Comparison of ENCODE assay signal across 26 mouse cellular contexts in genomic region chr5:4221309-4221708, GRCm38 (mm10). TPM values are rescaled to one million over a fixed set of nuclear protein-coding genes. Genes with fewer than 3 reads are reported as not detected.
DNase-seq lines count a peak whose midpoint lies in the region; ATAC-seq and TF ChIP-seq lines count a peak whose summit lies in the region.
"Had no signal": no experiment of that assay in that cellular context is flagged by ENCODE, and none has a peak within 500 bp of the region (broad histone marks: within the 10 kb centered on the region; RNA-seq: fewer than 3 reads in every experiment).

No protein-coding gene starts in this region.

- no peaks in the 10 kb centered on the region for H3K36me3 ChIP-seq in forebrain, postnatal 0 days (ENCODE audit: insufficient read depth)
- no peaks in the 10 kb centered on the region for H3K36me3 ChIP-seq in forebrain, embryonic 15.5 days
- H3K36me3 ChIP-seq in limb, embryonic 12.5 days, result no peaks in the 10 kb centered on the region
- no peaks in the 10 kb centered on the region for H3K36me3 ChIP-seq in limb, embryonic 10.5 days
- no peaks in the 10 kb centered on the region for H3K36me3 ChIP-seq in limb, embryonic 14.5 days (ENCODE audit: control insufficient read depth, insufficient read depth, low read length)
- H3K36me3 ChIP-seq: embryonic facial prominence, embryonic 15.5 days; forebrain, embryonic 12.5 days; heart, embryonic 10.5 days; heart, embryonic 13.5 days had no signal

- H3K27me3 ChIP-seq in forebrain, postnatal 0 days (ENCODE audit: insufficient read depth, low read length), result no peaks in the 10 kb centered on the region
- H3K27me3 ChIP-seq in forebrain, embryonic 15.5 days, result no peaks in the 10 kb centered on the region
- no peaks in the 10 kb centered on the region for H3K27me3 ChIP-seq in limb, embryonic 12.5 days
- H3K27me3 ChIP-seq in limb, embryonic 10.5 days (ENCODE audit: low read depth, poor library complexity, severe bottlenecking), result no peaks in the 10 kb centered on the region
- no peaks in the 10 kb centered on the region for H3K27me3 ChIP-seq in limb, embryonic 14.5 days (ENCODE audit: control insufficient read depth, insufficient read depth, low read length)
- H3K27me3 ChIP-seq: embryonic facial prominence, embryonic 15.5 days; forebrain, embryonic 12.5 days; heart, embryonic 13.5 days had no signal

- H3K4me3 ChIP-seq in forebrain, postnatal 0 days (ENCODE audit: low read depth, low read length), result no peak overlapping the region
- H3K4me3 ChIP-seq in forebrain, embryonic 15.5 days, result no peak overlapping the region
- H3K4me3 ChIP-seq in limb, embryonic 12.5 days (replicated peaks), result no peak overlapping the region
- no peak overlapping the region for H3K4me3 ChIP-seq in limb, embryonic 10.5 days
- no peak overlapping the region for H3K4me3 ChIP-seq in limb, embryonic 14.5 days (replicated peaks; ENCODE audit: low read length)
- H3K4me3 ChIP-seq: embryonic facial prominence, embryonic 15.5 days; forebrain, embryonic 12.5 days; heart, adult 2 months; heart, embryonic 10.5 days; heart, embryonic 13.5 days had no signal

- H3K4me1 ChIP-seq in forebrain, postnatal 0 days (ENCODE audit: insufficient read depth), result peaks cover 4% of the 10 kb centered on the region; the same call in 1 of the 2 replicates
- H3K4me1 ChIP-seq in forebrain, embryonic 15.5 days, result no peaks in the 10 kb centered on the region
- peaks cover 6% of the 10 kb centered on the region; the same call in 1 of the 2 replicates for H3K4me1 ChIP-seq in limb, embryonic 12.5 days (replicated peaks)
- no peaks in the 10 kb centered on the region for H3K4me1 ChIP-seq in limb, embryonic 10.5 days
- H3K4me1 ChIP-seq in limb, embryonic 14.5 days (ENCODE audit: control insufficient read depth, insufficient read depth, low read length), result 0 out of 2 replicates have a peak, but pooled peaks cover 2% of the 10 kb centered on the region
- H3K4me1 ChIP-seq: embryonic facial prominence, embryonic 15.5 days; forebrain, embryonic 12.5 days; heart, embryonic 10.5 days had no signal

- no peak for TF ChIP-seq CTCF in forebrain, postnatal 0 days (IDR thresholded peaks at IDR 0.05; ENCODE audit: low read depth)

- TF ChIP-seq POLR2A in limb, embryonic 14.5 days (IDR thresholded peaks at IDR 0.05; ENCODE audit: borderline replicate concordance, extremely low read depth, insufficient read depth, insufficient read length), result no peak

- ATAC-seq in forebrain, postnatal 0 days, result peak; percentile 64; the same call in 1 of the 2 replicates
- no peak for ATAC-seq in forebrain, embryonic 15.5 days (replicated peaks)
- peak; percentile 56; the same call in 1 of the 2 replicates for ATAC-seq in limb, embryonic 12.5 days (ENCODE audit: insufficient number of reproducible peaks, insufficient read depth, low FRiP score, low TSS enrichment, low read depth)
- no peak for ATAC-seq in limb, embryonic 14.5 days (ENCODE audit: low FRiP score, low read depth)
- ATAC-seq: activated CD4-positive, CD25-positive, alpha-beta regulatory T cell, adult 4 months; CD4-positive, CD25-positive, alpha-beta regulatory T cell, adult 4 months; hindbrain, postnatal 0 days; inflammation-experienced regulatory T-cells, adult 6 months had no signal

- H3K4me2 ChIP-seq in forebrain, postnatal 0 days (ENCODE audit: low read depth), result no peak overlapping the region
- H3K4me2 ChIP-seq in forebrain, embryonic 15.5 days (replicated peaks), result no peak overlapping the region
- no peak overlapping the region for H3K4me2 ChIP-seq in limb, embryonic 12.5 days
- H3K4me2 ChIP-seq in limb, embryonic 14.5 days (replicated peaks; ENCODE audit: low read depth, low read length, severe bottlenecking), result no peak overlapping the region
- H3K4me2 ChIP-seq: embryonic facial prominence, embryonic 15.5 days; forebrain, embryonic 12.5 days; heart, embryonic 13.5 days; hindbrain, embryonic 14.5 days had no signal

- no peaks in the 10 kb centered on the region for H3K9me3 ChIP-seq in forebrain, postnatal 0 days (ENCODE audit: low read length)
- no peaks in the 10 kb centered on the region for H3K9me3 ChIP-seq in forebrain, embryonic 15.5 days
- no peaks in the 10 kb centered on the region for H3K9me3 ChIP-seq in limb, embryonic 12.5 days
- no peaks in the 10 kb centered on the region; the same call in 1 of the 2 replicates for H3K9me3 ChIP-seq in limb, embryonic 10.5 days (replicated peaks)
- no peaks in the 10 kb centered on the region for H3K9me3 ChIP-seq in limb, embryonic 14.5 days (ENCODE audit: control insufficient read depth, low read length)
- H3K9me3 ChIP-seq: embryonic facial prominence, embryonic 15.5 days; forebrain, embryonic 12.5 days; heart, embryonic 10.5 days; heart, embryonic 13.5 days had no signal

- H3K9ac ChIP-seq in forebrain, postnatal 0 days, result no peak overlapping the region
- no peak overlapping the region for H3K9ac ChIP-seq in forebrain, embryonic 15.5 days (replicated peaks)
- H3K9ac ChIP-seq in limb, embryonic 12.5 days (replicated peaks), result no peak overlapping the region
- H3K9ac ChIP-seq in limb, embryonic 14.5 days (ENCODE audit: low read depth, low read length, severe bottlenecking), result no peak overlapping the region
- H3K9ac ChIP-seq: embryonic facial prominence, embryonic 15.5 days; forebrain, embryonic 12.5 days; heart, embryonic 13.5 days; hindbrain, embryonic 14.5 days had no signal

- no peak overlapping the region for H3K27ac ChIP-seq in forebrain, postnatal 0 days (ENCODE audit: low read depth, low read length)
- H3K27ac ChIP-seq in forebrain, embryonic 15.5 days (replicated peaks), result no peak overlapping the region
- H3K27ac ChIP-seq in limb, embryonic 12.5 days, result 0 out of 2 replicates have a peak overlapping the region, but pooled peaks have one; percentile 14
- no peak overlapping the region for H3K27ac ChIP-seq in limb, embryonic 10.5 days
- H3K27ac ChIP-seq in limb, embryonic 14.5 days (replicated peaks; ENCODE audit: low read depth, low read length), result no peak overlapping the region
- H3K27ac ChIP-seq: embryonic facial prominence, embryonic 15.5 days; forebrain, embryonic 12.5 days; heart, adult 2 months; heart, embryonic 10.5 days; heart, embryonic 13.5 days; hindbrain, embryonic 14.5 days; hindbrain, postnatal 0 days had no signal

- peak; percentile 32 for DNase-seq in forebrain, postnatal 0 days
- DNase-seq in limb, embryonic 10.5 days (ENCODE audit: low spot score), result no peak
- DNase-seq in limb, embryonic 14.5 days (ENCODE audit: low spot score), result peak; percentile 18
- DNase-seq in Muller cell, postnatal 12 days (ENCODE audit: inconsistent ontology term), result no peak
- DNase-seq: adrenal gland, postnatal 25 days; cerebellum, adult 11-12 months; cerebellum, adult 8-10 months; cerebellum, postnatal 10 days; cerebellum, postnatal 36 days; embryo, embryonic 11 days; gastrocnemius, postnatal 10 days; gastrocnemius, postnatal 36 days; heart, adult 2 months; heart, postnatal 14 days; heart, postnatal 4 days had no signal

- 39% methylated on average over 3 of the region's 3 CpGs for WGBS in forebrain, postnatal 0 days
- WGBS in forebrain, embryonic 15.5 days, result 69% methylated on average over 3 of the region's 3 CpGs
- 50% methylated on average over 3 of the region's 3 CpGs for WGBS in limb, embryonic 12.5 days
- 92% methylated on average over 3 of the region's 3 CpGs for WGBS in limb, embryonic 10.5 days
- WGBS in limb, embryonic 14.5 days, result 39% methylated on average over 3 of the region's 3 CpGs

RNA-seq across cellular contexts. Expression of gene Mterf1b, which starts 29.1 kb away (rescaled TPM):
- 3.7 and 4.6 TPM in 2 replicates for total RNA-seq in forebrain, postnatal 0 days (2014; rRNA removed)
- polyA plus RNA-seq in forebrain, postnatal 0 days (2015; fragmentation: Nextera tagmentation; extraction: Ambion mirVana), result 1.9 and 2.0 TPM in 2 replicates
- 4.0 and 5.9 TPM in 2 replicates for polyA plus RNA-seq in forebrain, embryonic 15.5 days (2015; fragmentation: Nextera tagmentation; extraction: Ambion mirVana)
- 3.1 and 3.2 TPM in 2 replicates for polyA plus RNA-seq in limb, embryonic 12.5 days (2016; fragmentation: Nextera tagmentation; extraction: Ambion mirVana)
- polyA plus RNA-seq in limb, embryonic 10.5 days (2016; fragmentation: Nextera tagmentation; extraction: Ambion mirVana), result 2.6 and 3.4 TPM in 2 replicates
- polyA plus RNA-seq in limb, embryonic 14.5 days (2012; rRNA removed), result 2.6 and 3.7 TPM in 2 replicates
- polyA plus RNA-seq in limb, embryonic 14.5 days (2014; fragmentation: Nextera tagmentation; extraction: Ambion mirVana), result 2.5 and 2.8 TPM in 2 replicates

Comparison
In these comparisons a context has a peak if more than half of its experiments do, and no peak if none do; other contexts are left out.
1. ATAC-seq: peak in forebrain, postnatal 0 days (single experiment) and limb, embryonic 12.5 days (single experiment); none in forebrain, embryonic 15.5 days (single experiment) and limb, embryonic 14.5 days (single experiment).
2. DNase-seq: peak in forebrain, postnatal 0 days (single experiment) and limb, embryonic 14.5 days (single experiment); none in limb, embryonic 10.5 days (single experiment) and Muller cell, postnatal 12 days (single experiment).